Mouse (Mus musculus) thymus, adult 18-20 months (tissue): Measurements from ENCODE around the gene Col6a3.

Experiments
- DNase-seq, 2 experiments: peaks; one replicate each; pipeline ENCODE4 v3.0.0; 2022; ENCODE audit warnings: mixed read lengths in 2 of 2

Col6a3 gene

DNA sequence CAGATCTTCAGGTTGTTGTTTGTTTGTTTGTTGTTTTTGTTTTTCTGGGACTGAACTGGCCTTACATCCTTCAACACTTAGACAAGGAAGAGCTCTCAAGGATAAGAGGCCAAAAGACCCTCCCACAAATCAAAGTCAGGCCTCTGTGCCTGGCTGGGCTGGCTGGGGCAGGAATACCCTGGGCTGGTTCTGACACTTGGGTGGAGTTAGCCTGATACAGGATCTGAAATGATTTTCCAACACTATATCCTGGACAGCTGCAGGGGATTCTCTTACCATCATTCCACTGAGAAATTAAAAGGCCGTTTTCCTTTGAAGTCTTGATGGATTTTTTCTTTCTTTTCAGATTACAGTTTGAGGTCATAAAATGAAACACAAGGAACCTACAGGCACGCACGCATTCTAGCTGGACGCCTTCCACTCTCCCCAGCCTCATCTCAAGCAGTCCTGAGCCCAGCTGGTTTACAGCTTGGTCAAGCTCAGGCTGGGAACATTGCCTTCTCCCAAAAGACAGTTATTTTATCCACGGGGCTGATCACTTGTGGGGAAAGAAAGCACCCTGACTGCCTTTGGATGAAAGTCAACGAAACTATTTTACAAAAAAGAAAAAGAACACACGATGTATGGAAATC is 123.0 kb downstream of the Col6a3 start:
- no peak for DNase-seq

DNA sequence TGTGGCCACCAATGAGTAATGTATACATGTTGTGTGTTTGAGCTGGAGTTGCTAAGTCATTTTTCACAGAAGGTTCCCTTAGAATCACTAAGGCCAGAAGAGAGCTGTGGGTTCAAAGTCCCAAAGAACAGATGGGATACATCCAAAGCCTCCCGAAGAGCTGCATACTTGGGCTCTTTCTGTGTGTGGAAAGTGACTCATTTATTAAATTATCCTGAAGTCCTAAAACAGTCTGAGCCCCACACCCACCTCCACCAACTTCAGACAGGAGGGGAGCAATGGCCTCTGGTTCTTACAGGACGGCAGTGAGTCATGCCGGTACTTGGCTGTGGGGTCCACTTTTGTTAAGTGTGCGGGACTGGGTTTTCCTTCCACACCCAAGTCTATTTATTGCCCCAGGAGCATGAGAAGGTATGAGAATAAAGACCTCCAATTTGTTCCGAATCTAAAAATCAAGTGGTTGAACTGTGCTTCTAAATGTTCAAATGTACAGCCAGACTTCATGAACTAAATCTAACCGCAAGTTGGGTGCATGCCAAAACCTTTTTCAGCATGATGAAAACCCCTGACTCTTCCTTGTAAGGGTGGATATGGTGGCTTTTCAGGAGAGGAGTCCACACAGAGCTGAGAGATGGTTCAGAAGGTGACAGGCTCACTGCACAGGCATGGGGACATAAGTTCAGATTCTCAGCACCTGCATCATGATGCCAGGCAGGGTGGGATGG is 124.8 kb downstream of the Col6a3 start:
- DNase-seq: no peak

DNA sequence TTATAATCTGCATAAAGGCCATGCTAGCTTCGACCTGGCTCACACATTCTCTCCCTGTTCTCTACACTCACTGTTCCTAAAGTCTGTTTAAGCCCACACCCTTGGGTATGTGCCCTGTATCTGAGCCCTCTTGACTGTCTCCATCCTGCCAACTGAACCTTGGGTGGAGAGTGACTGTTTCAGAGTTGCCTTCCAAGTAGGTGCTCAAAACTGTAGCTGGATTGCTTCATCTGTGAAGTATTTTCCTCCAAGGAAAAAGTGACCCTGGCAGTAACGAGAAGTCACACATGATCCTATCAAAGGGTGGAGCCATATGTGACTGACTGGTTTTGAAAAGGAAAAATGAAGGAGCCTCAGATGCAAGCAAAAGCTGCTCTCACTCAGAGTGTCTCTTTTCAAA is 127.5 kb downstream of the Col6a3 start:
- no peak for DNase-seq
